Mouse (Mus musculus) myocyte (in vitro differentiated cells): ENCODE data around the gene Tmem89. TPM values are rescaled to one million over a fixed set of nuclear protein-coding genes. Genes with fewer than 3 reads are reported as not detected.

Experiments
- H3K27me3 ChIP-seq: one replicate; pipeline ENCODE4 v1.6.1; 2011; ENCODE audit not compliant: control insufficient read depth, insufficient read depth, insufficient read length
- H3K36me3 ChIP-seq: one replicate; pipeline ENCODE4 v1.6.1; 2011; ENCODE audit not compliant: control insufficient read depth, insufficient read depth
- H3K4me2 ChIP-seq: one replicate; pipeline ENCODE4 v1.6.1; 2011; ENCODE audit warnings: low read depth, control low read depth
- H3K4me3 ChIP-seq: one replicate; pipeline ENCODE4 v1.5.1; 2011; ENCODE audit warnings: mild to moderate bottlenecking, control low read depth, moderate library complexity
- H3K79me2 ChIP-seq: one replicate; pipeline ENCODE4 v1.6.1; 2011; ENCODE audit not compliant: control insufficient read depth, insufficient read depth
- H3ac ChIP-seq: one replicate; pipeline ENCODE4 v1.6.1; 2011; ENCODE audit not compliant: control insufficient read depth, insufficient read length
- CEBPB ChIP-seq: IDR thresholded peaks from 2 replicates; pipeline ENCODE4 v1.6.1; 2011; ENCODE audit warnings: mild to moderate bottlenecking, moderate library complexity; ENCODE audit not compliant: poor library complexity, insufficient read depth, severe bottlenecking
- E2F4 ChIP-seq: IDR thresholded peaks from one replicate; pipeline ENCODE4 v1.6.1; 2011; ENCODE audit warnings: mild to moderate bottlenecking, control low read depth, moderate library complexity; ENCODE audit not compliant: insufficient read depth
- MAX ChIP-seq: IDR thresholded peaks from one replicate; pipeline ENCODE4 v1.6.1; 2011; ENCODE audit warnings: low read depth, mild to moderate bottlenecking, control low read depth
- MYOD1 ChIP-seq, 3 experiments: IDR thresholded peaks; one replicate each; pipeline ENCODE4 v1.6.1; 2011; ENCODE audit warnings: control low read depth in 2 of 3, low read depth in 2 of 3, mild to moderate bottlenecking in 2 of 3, moderate library complexity in 1 of 3; ENCODE audit not compliant: insufficient read length in 2 of 3, control insufficient read depth in 1 of 3
- MYOG ChIP-seq, 3 experiments: IDR thresholded peaks; one replicate each; pipeline ENCODE4 v1.6.1; 2011; ENCODE audit warnings: control low read depth in 2 of 3, low read depth in 2 of 3, mild to moderate bottlenecking in 2 of 3; ENCODE audit not compliant: insufficient read length in 2 of 3, control insufficient read depth in 1 of 3, insufficient read depth in 1 of 3
- POLR2A ChIP-seq: IDR thresholded peaks from one replicate; pipeline ENCODE4 v1.6.1; 2011; ENCODE audit warnings: low read depth, mild to moderate bottlenecking, control low read depth, moderate library complexity; ENCODE audit not compliant: insufficient read length
- POLR2AphosphoS2 ChIP-seq: IDR thresholded peaks from one replicate; pipeline ENCODE4 v1.6.1; 2011; ENCODE audit warnings: low read depth, control low read depth; ENCODE audit not compliant: insufficient read length
- REST ChIP-seq: IDR thresholded peaks from one replicate; pipeline ENCODE4 v1.6.1; 2011; ENCODE audit warnings: mild to moderate bottlenecking, control low read depth, moderate library complexity; ENCODE audit not compliant: insufficient read depth, insufficient read length
- SRF ChIP-seq: IDR thresholded peaks from one replicate; pipeline ENCODE4 v1.6.1; 2011; ENCODE audit warnings: low read depth; ENCODE audit not compliant: control insufficient read depth, insufficient read length
- TCF12 ChIP-seq: IDR thresholded peaks from one replicate; pipeline ENCODE4 v1.6.1; 2011; ENCODE audit warnings: mild to moderate bottlenecking, control low read depth; ENCODE audit not compliant: poor library complexity, insufficient read depth, severe bottlenecking
- TCF3 ChIP-seq: IDR thresholded peaks from one replicate; pipeline ENCODE4 v1.6.1; 2011; ENCODE audit warnings: low read depth, control low read depth; ENCODE audit not compliant: insufficient read length
- USF1 ChIP-seq: IDR thresholded peaks from one replicate; pipeline ENCODE4 v1.6.1; 2011; ENCODE audit warnings: low read depth, mild to moderate bottlenecking, control low read depth, moderate library complexity
- polyA plus RNA-seq: library from polyadenylated mRNA; unstranded; fragments of >200 nt; fragmentation: generic; extraction: Trizol; gene quantifications from one replicate; pipeline ENCODE4 v1.2.1, GENCODE M21; 2012; ENCODE audit warnings: missing spikeins

Tmem89 gene
- polyA plus RNA-seq, 1 experiment, result not detected

GRCm38 (mm10) chr9:108949231-108949966 lies 35.0 kb downstream of the Tmem89 start:
- peaks cover 21% of the 10 kb centered on the region for H3K36me3 ChIP-seq
- no peak overlapping the region for H3K4me3 ChIP-seq
- H3ac ChIP-seq, result no peak overlapping the region
- no peaks in the 10 kb centered on the region for H3K27me3 ChIP-seq
- H3K79me2 ChIP-seq, result no peaks in the 10 kb centered on the region
- TF ChIP-seq TCF3 (no peak), MYOG (IDR thresholded peaks at IDR 0.05; ENCODE audit: control insufficient read depth in 1 of 3, insufficient read depth in 1 of 3, insufficient read length in 2 of 3, low read depth in 2 of 3) (no peak), CEBPB (no peak), REST (no peak), POLR2A (no peak), SRF (no peak), MYOD1 (IDR thresholded peaks at IDR 0.05; ENCODE audit: control insufficient read depth in 1 of 3, insufficient read length in 2 of 3, low read depth in 2 of 3) (no peak), POLR2AphosphoS2 (no peak)
- no peak overlapping the region for H3K4me2 ChIP-seq

- no peaks in the 10 kb centered on the region for H3K79me2 ChIP-seq
- peaks cover 19% of the 10 kb centered on the region for H3K36me3 ChIP-seq
Observed at GRCm38 (mm10) chr9:108949967-108950728, 35.7 kb downstream of the Tmem89 start.

GRCm38 (mm10) chr9:108953081-108953636 lies 38.7 kb downstream of the Tmem89 start, which contains the start of gene Col7a1:
Gene Col7a1, plus strand, starts transcription at chr9:108953586.
- no peak within 1 kb of the TSS for H3ac ChIP-seq
- H3K4me2 ChIP-seq, result peak within 1 kb of the TSS; percentile 60
- H3K79me2 ChIP-seq, result no peaks in the 10 kb centered on the region
- no peaks in the 10 kb centered on the region for H3K36me3 ChIP-seq
- TF ChIP-seq POLR2A, result no peak
- TF ChIP-seq MYOD1 (IDR thresholded peaks at IDR 0.05; ENCODE audit: control insufficient read depth in 1 of 3, insufficient read length in 2 of 3, low read depth in 2 of 3), result peak in 2 of 3 experiments; percentile 48 to 81
- TF ChIP-seq POLR2AphosphoS2, result no peak
- TF ChIP-seq CEBPB, result no peak
- TF ChIP-seq SRF, result no peak
- no peaks in the 10 kb centered on the region for H3K27me3 ChIP-seq
- peak within 1 kb of the TSS; percentile 11 for H3K4me3 ChIP-seq

More at GRCm38 (mm10) chr9:108949967-108950728, 35.7 kb downstream of the Tmem89 start:
- TF ChIP-seq MYOD1 (IDR thresholded peaks at IDR 0.05; ENCODE audit: control insufficient read depth in 1 of 3, insufficient read length in 2 of 3, low read depth in 2 of 3) (no peak), POLR2A (no peak), USF1 (no peak), CEBPB (no peak), E2F4 (no peak), REST (no peak), POLR2AphosphoS2 (no peak), MYOG (IDR thresholded peaks at IDR 0.05; ENCODE audit: control insufficient read depth in 1 of 3, insufficient read depth in 1 of 3, insufficient read length in 2 of 3, low read depth in 2 of 3) (no peak), TCF12 (no peak), MAX (no peak), TCF3 (no peak), SRF (no peak)
- Histone ChIP-seq H3K4me3 (no peak overlapping the region), H3ac (no peak overlapping the region), H3K27me3 (no peaks in the 10 kb centered on the region), H3K4me2 (no peak overlapping the region)

DNA sequence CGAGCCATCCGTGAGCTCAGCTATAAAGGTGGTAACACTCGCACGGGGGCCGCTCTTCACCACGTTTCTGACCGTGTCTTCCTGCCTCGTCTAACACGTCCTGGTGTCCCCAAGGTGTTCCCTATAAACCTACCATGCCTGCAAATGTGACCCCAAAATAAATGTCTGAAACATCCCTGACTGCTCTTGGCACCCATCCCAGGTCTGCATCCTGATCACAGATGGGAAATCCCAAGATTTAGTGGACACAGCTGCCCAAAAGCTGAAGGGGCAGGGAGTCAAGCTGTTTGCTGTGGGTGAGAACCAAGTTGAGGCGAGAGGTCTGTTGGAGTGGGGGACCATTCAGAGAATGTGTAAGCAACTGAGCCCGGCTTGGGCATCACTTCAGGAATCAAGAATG lies 40.8 kb downstream of the Tmem89 start:
- no peaks in the 10 kb centered on the region for H3K79me2 ChIP-seq
- no peak overlapping the region for H3K4me2 ChIP-seq
- TF ChIP-seq CEBPB (no peak), MAX (no peak), MYOD1 (IDR thresholded peaks at IDR 0.05; ENCODE audit: control insufficient read depth in 1 of 3, insufficient read length in 2 of 3, low read depth in 2 of 3) (peak in 2 of 3 experiments; percentile 32 to 41), MYOG (IDR thresholded peaks at IDR 0.05; ENCODE audit: control insufficient read depth in 1 of 3, insufficient read depth in 1 of 3, insufficient read length in 2 of 3, low read depth in 2 of 3) (no peak), SRF (no peak)
- H3K4me3 ChIP-seq, result no peak overlapping the region
- H3K27me3 ChIP-seq, result no peaks in the 10 kb centered on the region
- no peaks in the 10 kb centered on the region for H3K36me3 ChIP-seq
- no peak overlapping the region for H3ac ChIP-seq
